ENCODE assay signal across 18 mouse cellular contexts in genomic region chr7:80287736-80288135, GRCm38 (mm10).
"Had no signal": no experiment of that assay in that cellular context is flagged by ENCODE, and none has a peak within 500 bp of the region (broad histone marks: within the 10 kb centered on the region; RNA-seq: fewer than 3 reads in every experiment).

No protein-coding gene starts in this region.

- DNase-seq: kidney, adult 11 months; kidney, adult 8-10 months; kidney, postnatal 10 days; kidney, postnatal 36 days; layer of hippocampus, postnatal 36 days; lung, adult 18-20 months; lung, postnatal 10 days; lung, postnatal 36 days; retina, postnatal 1 day had no signal

- H3K27me3 ChIP-seq: intestine, embryonic 15.5 days; kidney, embryonic 15.5 days; liver, embryonic 15.5 days; lung, embryonic 15.5 days; midbrain, embryonic 12.5 days; neural tube, embryonic 13.5 days had no signal

- H3K4me1 ChIP-seq: kidney, embryonic 15.5 days; lung, embryonic 15.5 days; midbrain, embryonic 12.5 days; neural tube, embryonic 13.5 days had no signal

- H3K27ac ChIP-seq: intestine, embryonic 15.5 days; kidney, embryonic 15.5 days; left cerebral cortex, adult 2 months; liver, embryonic 15.5 days; lung, embryonic 15.5 days; midbrain, embryonic 12.5 days; neural tube, embryonic 13.5 days had no signal

- H3K4me3 ChIP-seq: intestine, embryonic 15.5 days; kidney, embryonic 15.5 days; left cerebral cortex, adult 2 months; liver, embryonic 15.5 days; lung, embryonic 15.5 days; midbrain, embryonic 12.5 days; myocyte; neural tube, embryonic 13.5 days had no signal

- H3K9ac ChIP-seq: intestine, embryonic 15.5 days; kidney, embryonic 15.5 days; liver, embryonic 15.5 days; lung, embryonic 15.5 days; midbrain, embryonic 12.5 days; neural tube, embryonic 13.5 days had no signal

- ATAC-seq: intestine, embryonic 15.5 days; midbrain, embryonic 16.5 days had no signal

- H3K4me2 ChIP-seq: intestine, embryonic 15.5 days; kidney, embryonic 15.5 days; liver, embryonic 15.5 days; lung, embryonic 15.5 days; midbrain, embryonic 12.5 days; neural tube, embryonic 13.5 days had no signal

- H3K9me3 ChIP-seq: intestine, embryonic 15.5 days; kidney, embryonic 15.5 days; liver, embryonic 15.5 days; lung, embryonic 15.5 days; midbrain, embryonic 12.5 days; neural tube, embryonic 13.5 days had no signal
